Mouse (Mus musculus) WW6 (cell line): Measurements from ENCODE around the gene Gm43517.

Experiments used
- DNase-seq: peaks from one replicate; pipeline ENCODE4 v3.0.0-alpha.2; 2013; ENCODE audit warnings: low read depth, low spot score

Gm43517 gene

GRCm38 (mm10) chr12:49385631-49385990 is 637 bp downstream of the Gm43517 start:
- DNase-seq: no peak

GRCm38 (mm10) chr12:49386081-49386805 is 1.3 kb downstream of the Gm43517 start:
- DNase-seq: no peak

GRCm38 (mm10) chr12:49387856-49388598 is 3.1 kb downstream of the Gm43517 start:
- no peak for DNase-seq

- DNase-seq: no peak
Measured at GRCm38 (mm10) chr12:49389666-49390065, 4.7 kb downstream of the Gm43517 start.

GRCm38 (mm10) chr12:49390257-49390656 is 5.3 kb downstream of the Gm43517 start:
- no peak for DNase-seq

GRCm38 (mm10) chr12:49390926-49391304 is 5.9 kb downstream of the Gm43517 start:
- DNase-seq: no peak

GRCm38 (mm10) chr12:49391305-49392040 is 6.5 kb downstream of the Gm43517 start:
- DNase-seq: no peak

GRCm38 (mm10) chr12:49392041-49392390 is 7.0 kb downstream of the Gm43517 start:
- no peak for DNase-seq

- no peak for DNase-seq
Measured at GRCm38 (mm10) chr12:49392876-49393275, 7.9 kb downstream of the Gm43517 start.

GRCm38 (mm10) chr12:49393639-49394038 is 8.7 kb downstream of the Gm43517 start:
- no peak for DNase-seq

GRCm38 (mm10) chr12:49394181-49394580 is 9.2 kb downstream of the Gm43517 start:
- no peak for DNase-seq

- DNase-seq: no peak
Measured at GRCm38 (mm10) chr12:49394836-49395235, 9.9 kb downstream of the Gm43517 start.

GRCm38 (mm10) chr12:49395969-49396368 is 11.0 kb downstream of the Gm43517 start:
- DNase-seq: no peak

GRCm38 (mm10) chr12:49396776-49397175 is 11.8 kb downstream of the Gm43517 start:
- no peak for DNase-seq

GRCm38 (mm10) chr12:49397443-49398162 is 12.6 kb downstream of the Gm43517 start:
- no peak for DNase-seq

GRCm38 (mm10) chr12:49398163-49398540 is 13.2 kb downstream of the Gm43517 start:
- no peak for DNase-seq

- DNase-seq: no peak
Measured at GRCm38 (mm10) chr12:49398636-49399035, 13.7 kb downstream of the Gm43517 start.

- DNase-seq: no peak
Measured at GRCm38 (mm10) chr12:49399611-49400010, 14.6 kb downstream of the Gm43517 start.

GRCm38 (mm10) chr12:49400036-49400852 is 15.3 kb downstream of the Gm43517 start:
- DNase-seq: no peak

GRCm38 (mm10) chr12:49400853-49401118 is 15.8 kb downstream of the Gm43517 start:
- DNase-seq: no peak

- DNase-seq: no peak
Measured at GRCm38 (mm10) chr12:49401119-49401795, 16.3 kb downstream of the Gm43517 start.
